Mouse (Mus musculus): Measurements from ENCODE around the gene Gmpr. TPM values are rescaled to one million over a fixed set of nuclear protein-coding genes. Genes with fewer than 3 reads are reported as not detected.
A peak's percentile ranks its signal among the peaks of the same experiment; 100 is the strongest.

Gmpr gene
- total RNA-seq, 2 experiments from 2014 or later, result 166 to 175 TPM

DNA sequence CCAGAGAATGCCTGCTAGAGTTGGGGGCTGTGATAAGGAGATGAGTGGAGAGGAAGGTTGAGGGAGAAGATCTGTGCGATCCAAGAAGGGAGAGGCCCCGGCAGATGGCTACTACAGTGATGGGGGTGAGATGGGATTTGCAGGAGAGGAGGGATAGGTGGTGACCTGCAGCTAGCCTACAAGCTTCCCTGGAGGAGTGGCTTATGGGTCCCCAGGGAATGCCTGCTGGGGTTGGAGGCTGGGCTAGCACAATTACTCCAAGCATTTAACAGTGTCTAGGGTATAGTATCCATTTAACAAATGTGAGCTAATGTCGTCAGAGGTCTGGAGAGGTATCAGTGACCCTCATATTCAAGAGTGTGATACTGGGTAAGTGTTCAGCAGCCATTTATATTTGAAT, 7.9 kb upstream of the Gmpr start:
- intact Hi-C loops (cut with DNase I), result no loop called here
- DNase-seq, result no peak

DNA sequence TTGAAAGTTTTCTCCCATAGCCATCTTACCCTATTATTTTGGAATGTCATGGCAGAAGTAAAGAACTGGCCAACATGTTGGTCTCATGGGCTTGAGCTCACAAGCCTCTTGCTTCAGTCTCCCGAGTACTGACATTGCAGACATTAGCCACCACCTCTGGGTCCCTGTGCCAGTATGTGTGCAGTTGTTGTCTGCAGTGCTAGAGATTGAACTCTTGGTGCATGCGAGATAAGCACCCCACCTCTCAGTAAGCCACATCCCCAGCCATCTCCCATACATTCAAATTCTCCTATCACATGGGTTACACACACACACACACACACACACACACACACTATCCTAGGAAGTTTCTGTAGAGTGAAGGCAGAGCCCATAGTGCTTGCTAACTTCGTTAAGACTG, 7.3 kb upstream of the Gmpr start:
- intact Hi-C loops (cut with DNase I), result no loop called here
- DNase-seq, result no peak

- no peak for DNase-seq
- intact Hi-C loops (cut with DNase I), result no loop called here
Observed at GRCm38 (mm10) chr13:45502791-45503190, 4.5 kb upstream of the Gmpr start.

GRCm38 (mm10) chr13:45505546-45505945, 1.7 kb upstream of the Gmpr start:
- DNase-seq, result no peak
- intact Hi-C loops (cut with DNase I), result no loop called here

DNA sequence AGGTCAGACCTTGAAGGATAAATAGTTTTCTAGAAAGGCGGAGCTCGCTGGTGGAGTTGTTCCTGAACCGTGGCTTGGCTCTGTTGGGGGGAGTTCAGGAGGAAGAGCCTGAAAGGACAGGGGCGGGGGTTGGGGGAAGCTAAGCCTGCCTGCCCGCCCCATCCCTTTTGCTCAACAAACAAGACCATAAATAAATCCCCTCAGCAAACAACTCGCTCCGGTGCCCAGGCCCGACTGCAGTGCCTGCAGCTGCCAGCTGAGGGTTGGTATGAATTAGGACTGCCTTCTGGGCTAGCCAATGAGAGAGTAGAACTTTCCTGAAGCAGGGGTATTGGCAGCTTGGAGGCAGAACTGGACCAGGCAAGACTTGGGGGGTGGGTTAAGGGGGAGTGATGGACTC, 1.3 kb downstream of the Gmpr start:
- intact Hi-C loops (cut with DNase I), result no loop called here

DNA sequence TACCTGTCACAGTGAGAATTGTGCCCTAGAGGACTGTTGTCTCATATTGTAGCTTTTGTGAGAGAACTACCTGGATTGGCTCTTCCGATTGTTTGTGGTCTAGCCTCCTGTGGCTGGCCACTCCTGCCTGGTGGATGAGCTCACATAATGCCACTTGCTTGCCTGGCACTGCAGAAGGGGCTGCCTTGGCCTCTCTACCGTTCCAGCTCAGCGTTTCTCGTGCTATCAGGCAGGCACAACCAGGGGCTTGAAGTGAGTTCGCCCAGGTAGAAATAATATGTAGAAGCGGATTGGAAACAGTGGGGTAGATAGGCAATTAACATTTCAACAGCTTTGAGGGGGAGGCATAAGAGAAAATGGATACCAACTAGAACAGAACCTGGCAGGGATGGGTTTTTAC, 2.1 kb downstream of the Gmpr start:
- DNase-seq, result no peak
- intact Hi-C loops (cut with DNase I), result no loop called here

More for the DNA sequence above, 1.3 kb downstream of the Gmpr start:
- DNase-seq, result peak; percentile 60 to 69

DNA sequence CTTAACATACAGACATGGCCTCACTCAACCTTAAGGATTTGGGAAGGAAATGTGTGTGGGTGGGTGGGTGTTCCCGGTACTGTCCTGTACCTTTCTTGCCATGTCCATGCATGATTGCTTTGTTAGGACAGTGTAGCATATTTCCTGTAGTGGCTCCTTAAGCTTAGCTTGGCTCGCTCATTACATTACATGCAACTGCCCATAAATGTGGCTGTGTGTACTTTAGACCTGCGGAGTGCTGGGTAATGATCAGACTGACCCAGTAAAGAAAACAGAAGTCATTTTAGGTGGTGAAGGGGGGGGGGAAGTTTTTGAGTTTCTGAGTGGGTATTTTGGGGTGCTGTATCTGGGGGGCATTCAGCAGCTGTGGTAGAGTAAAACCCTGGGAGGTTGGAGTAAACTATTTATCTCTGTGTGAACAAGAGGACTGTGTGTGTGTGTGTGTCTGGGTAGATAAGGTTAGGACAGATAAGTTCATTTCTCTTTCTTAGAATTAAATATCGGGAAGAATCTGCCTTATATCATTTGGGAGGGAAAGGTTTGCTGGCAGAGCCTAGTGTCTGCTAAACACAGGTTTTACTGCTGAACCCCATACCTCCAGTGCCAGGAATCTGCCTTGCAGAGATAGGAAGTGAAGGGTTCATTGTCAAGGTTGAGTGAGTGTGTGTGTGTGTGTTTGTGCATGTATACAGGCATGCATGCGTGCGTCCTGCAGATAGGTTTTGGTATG, 4.6 kb downstream of the Gmpr start:
- no peak for DNase-seq
- intact Hi-C loops (cut with DNase I), result no loop called here

DNA sequence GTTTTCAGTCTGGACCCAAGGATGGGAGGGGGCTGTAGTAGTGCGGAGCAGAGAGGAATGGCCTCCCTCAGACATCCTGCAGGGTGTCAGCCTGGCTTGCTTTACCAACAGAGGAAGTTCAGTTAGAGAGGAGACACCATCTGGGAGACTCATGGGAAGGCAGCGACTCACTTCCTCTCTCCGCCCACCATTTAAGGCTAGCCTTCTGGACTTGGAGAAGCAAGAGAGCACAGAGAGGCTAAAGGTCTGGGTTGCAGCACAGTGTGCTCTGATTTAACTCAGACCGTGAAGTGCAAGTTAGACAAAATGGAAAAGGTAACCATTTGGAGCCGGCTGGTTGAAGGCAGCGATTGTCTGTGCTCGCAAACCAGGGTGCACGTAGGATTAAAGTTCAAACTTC, 5.3 kb downstream of the Gmpr start:
- intact Hi-C loops (cut with DNase I), result no loop called here
- DNase-seq, result peak in 1 of 2 experiments; percentile 35

- no peak for DNase-seq
- intact Hi-C loops (cut with DNase I), result no loop called here
Observed at GRCm38 (mm10) chr13:45513009-45513984, 6.1 kb downstream of the Gmpr start.

DNA sequence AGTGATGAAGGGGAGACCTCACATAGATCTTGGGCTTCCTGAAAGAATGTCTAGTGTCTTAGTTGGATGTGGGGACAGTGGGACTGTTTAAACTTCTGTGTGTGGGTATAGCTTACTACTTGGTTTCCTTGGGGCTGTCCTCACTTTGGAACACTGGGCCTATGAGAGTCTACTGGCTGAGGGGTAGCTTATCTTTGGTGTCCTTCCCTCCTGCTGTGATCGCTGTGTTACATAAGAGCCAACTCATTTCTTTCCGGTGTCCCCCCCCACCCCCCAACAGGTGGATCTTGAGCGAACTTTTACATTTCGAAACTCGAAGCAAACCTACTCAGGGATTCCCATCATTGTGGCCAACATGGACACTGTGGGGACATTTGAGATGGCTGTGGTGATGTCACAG, 6.9 kb downstream of the Gmpr start:
- intact Hi-C loops (cut with DNase I), result no loop called here
- DNase-seq, result no peak

GRCm38 (mm10) chr13:45514832-45515422, 7.7 kb downstream of the Gmpr start:
- intact Hi-C loops (cut with DNase I), result no loop called here
- DNase-seq, result no peak

DNA sequence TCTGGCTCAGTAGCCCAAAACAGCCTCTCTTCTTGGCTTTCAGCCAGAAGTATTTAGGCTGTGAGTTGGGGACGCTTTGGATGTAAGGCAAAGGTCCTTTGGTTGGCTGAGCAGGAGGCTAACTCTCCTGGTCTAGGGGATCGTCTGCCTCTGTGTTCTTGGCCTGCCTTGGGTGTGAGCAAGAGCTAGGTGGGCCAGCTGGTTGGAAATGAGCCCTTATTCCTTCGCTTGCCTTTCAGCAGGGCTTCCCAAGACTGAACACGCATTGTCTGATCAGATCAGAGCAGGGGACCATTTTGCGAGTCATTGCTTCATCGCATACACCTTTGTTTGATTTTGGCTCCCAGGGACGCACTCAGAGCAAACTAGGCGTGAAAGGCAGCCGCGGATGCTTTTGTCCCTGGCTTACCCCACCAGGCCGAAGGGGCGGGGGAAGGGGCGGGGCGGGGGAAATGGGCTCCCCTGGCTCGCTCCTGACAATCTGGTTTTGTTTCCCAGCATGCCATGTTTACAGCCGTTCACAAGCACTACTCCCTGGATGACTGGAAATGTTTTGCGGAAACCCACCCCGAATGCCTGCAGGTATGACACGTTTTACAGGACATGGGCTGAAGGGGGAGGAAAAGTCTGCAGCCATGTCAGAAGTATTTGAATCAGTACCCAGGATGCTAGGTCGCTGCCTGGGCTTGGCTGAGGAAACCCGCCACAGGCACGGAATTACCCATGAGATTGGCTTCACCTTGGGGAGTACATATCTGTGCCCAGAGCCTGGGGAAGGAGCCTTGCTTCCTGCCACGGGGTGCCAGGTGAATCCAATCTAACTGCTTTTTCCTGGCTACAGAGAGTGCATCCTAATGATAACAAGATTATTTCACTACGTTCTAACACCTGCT, 9.5 kb downstream of the Gmpr start:
- intact Hi-C loops (cut with DNase I), result no loop called here
- DNase-seq, result peak; percentile 38 to 54

- DNase-seq, result peak; percentile 24 to 51
- intact Hi-C loops (cut with DNase I), result no loop called here
Observed at GRCm38 (mm10) chr13:45524305-45524704, 17.1 kb downstream of the Gmpr start.

GRCm38 (mm10) chr13:45524791-45525435, 17.7 kb downstream of the Gmpr start:
- intact Hi-C loops (cut with DNase I), result no loop called here
- DNase-seq, result no peak

GRCm38 (mm10) chr13:45526230-45526629, 19.0 kb downstream of the Gmpr start:
- intact Hi-C loops (cut with DNase I), result no loop called here

DNA sequence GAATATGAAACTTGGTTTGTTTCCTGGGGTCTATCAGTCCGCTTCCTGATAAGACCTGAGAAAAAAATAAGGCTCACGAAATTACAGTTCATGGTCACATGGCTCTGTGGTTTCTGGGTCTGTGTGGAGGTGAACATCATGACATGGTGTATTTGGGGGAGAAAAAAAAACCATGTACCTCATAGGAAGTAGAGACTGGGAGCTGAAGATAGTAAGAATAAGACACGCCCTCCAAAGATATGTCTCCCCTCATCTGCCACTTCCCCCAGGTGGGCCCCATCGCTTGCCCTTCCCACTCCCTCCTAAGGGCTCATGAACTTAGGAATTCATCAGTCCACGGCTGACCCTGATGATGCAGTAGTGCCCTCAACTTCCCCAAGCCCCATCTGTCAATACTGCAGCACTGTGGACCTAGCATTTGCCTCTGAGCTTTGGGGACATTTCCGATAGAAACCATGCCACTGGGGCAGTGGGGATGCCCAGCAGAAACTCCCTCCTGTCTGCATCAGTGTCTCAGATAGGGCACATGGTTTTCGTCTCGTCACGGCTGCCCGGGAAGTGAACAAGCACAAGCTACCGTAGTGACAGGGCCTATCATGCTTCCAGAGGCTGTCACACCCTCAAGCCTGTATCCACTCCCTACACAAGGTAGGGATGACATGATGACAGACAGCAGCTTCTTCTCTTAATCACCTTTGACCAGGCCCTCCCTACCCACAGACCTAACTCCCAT, 20.2 kb downstream of the Gmpr start:
- intact Hi-C loops (cut with DNase I), result no loop called here
- DNase-seq, result no peak

More at GRCm38 (mm10) chr13:45526230-45526629, 19.0 kb downstream of the Gmpr start:
- no peak for DNase-seq

DNA sequence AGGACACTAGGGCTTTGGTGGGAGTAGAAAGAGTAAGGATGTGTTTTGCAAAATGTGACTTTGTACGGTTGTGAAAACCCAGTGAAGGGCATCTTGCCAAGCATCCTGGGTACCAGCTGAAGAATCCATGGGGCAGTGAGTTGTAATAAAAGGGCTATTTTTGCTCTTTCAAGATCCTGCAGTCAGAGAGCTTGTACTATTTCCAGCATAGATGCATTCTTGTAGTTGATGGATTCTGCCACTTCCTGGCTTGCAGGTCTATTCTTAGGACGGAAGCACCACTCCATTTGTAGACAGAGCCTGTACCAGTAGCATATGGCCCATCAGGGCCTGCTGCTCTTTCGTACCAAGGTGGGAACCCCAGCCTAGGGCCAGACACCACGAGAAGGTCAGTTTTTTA, 21.5 kb downstream of the Gmpr start:
- DNase-seq, result no peak
- intact Hi-C loops (cut with DNase I), result no loop called here

- intact Hi-C loops (cut with DNase I), result no loop called here
Observed at GRCm38 (mm10) chr13:45530754-45531153, 23.5 kb downstream of the Gmpr start.

More at GRCm38 (mm10) chr13:45530754-45531153, 23.5 kb downstream of the Gmpr start:
- DNase-seq, result no peak

All from heart, postnatal 14 days (tissue).